Mouse (Mus musculus): ENCODE measurements around the gene Fam129a. TPM values are rescaled to one million over a fixed set of nuclear protein-coding genes. Genes with fewer than 3 reads are reported as not detected.

Gene Fam129a
- polyA plus RNA-seq, 1 experiment from 2014 or later: 2.8 TPM

DNA sequence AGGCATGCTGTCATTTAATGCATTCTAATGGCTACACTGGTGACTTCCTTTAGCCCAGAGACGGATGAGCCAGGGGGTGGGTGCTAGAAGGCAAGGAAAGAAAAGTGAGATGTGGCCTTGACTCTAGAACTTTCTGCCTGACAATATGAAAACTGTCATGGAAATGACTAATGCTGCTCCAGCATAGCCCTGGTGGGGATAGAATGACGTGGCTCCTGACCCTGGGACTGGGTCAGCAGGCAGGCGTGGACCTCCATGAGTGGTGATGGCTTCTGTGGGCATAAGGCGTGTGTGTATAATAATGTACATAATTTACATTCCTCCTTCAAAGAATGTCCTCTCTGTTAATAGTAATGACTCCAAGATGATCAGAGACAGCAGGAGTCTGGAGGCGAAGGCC, 104.7 kb downstream of the Fam129a start:
- H3K4me1 ChIP-seq (replicated peaks): peaks cover 11% of the 10 kb centered on the region
- no peaks in the 10 kb centered on the region for H3K9me3 ChIP-seq
- H3K4me3 ChIP-seq (replicated peaks): no peak overlapping the region
- H3K27ac ChIP-seq: no peak overlapping the region
- 51% methylated on average over 5 of the region's 5 CpGs for WGBS
- no peaks in the 10 kb centered on the region for H3K36me3 ChIP-seq
- no peak for ATAC-seq (ENCODE audit: insufficient number of reproducible peaks, insufficient read depth, low FRiP score, low TSS enrichment, low read depth)
- H3K4me2 ChIP-seq: no peak overlapping the region
- no peaks in the 10 kb centered on the region for H3K27me3 ChIP-seq
- H3K9ac ChIP-seq (replicated peaks): no peak overlapping the region

GRCm38 (mm10) chr1:151677185-151677809, 106.3 kb downstream of the Fam129a start:
- no peak for ATAC-seq (ENCODE audit: insufficient number of reproducible peaks, insufficient read depth, low FRiP score, low TSS enrichment, low read depth)
- no peak overlapping the region for H3K27ac ChIP-seq
- H3K4me1 ChIP-seq (replicated peaks): peaks cover 11% of the 10 kb centered on the region
- H3K4me3 ChIP-seq (replicated peaks): no peak overlapping the region
- H3K4me2 ChIP-seq: no peak overlapping the region
- no peaks in the 10 kb centered on the region for H3K36me3 ChIP-seq
- WGBS: 17% methylated on average over 3 of the region's 4 CpGs
- H3K9ac ChIP-seq (replicated peaks): no peak overlapping the region
- H3K9me3 ChIP-seq: no peaks in the 10 kb centered on the region
- H3K27me3 ChIP-seq: no peaks in the 10 kb centered on the region

DNA sequence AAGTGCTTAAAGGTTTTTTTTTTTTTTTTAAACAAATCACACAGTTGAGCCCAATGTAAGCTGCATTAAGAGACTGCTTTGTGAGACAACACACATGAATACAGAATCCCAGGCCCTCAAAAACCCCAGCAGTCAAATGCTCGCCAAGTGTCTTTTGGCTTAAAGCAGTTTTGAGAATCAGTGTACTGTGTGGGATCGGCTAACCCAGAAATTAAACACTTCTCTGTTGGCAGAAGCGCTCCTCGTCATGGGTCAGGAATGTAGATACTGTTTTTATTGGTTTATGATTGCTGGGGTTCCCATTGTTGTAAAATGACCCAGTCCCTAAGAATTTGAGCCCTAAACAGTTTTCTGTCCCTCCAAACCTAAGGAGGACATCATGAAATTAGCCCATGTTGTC, 107.0 kb downstream of the Fam129a start:
- no peak overlapping the region for H3K4me3 ChIP-seq (replicated peaks)
- no peak for ATAC-seq (ENCODE audit: insufficient number of reproducible peaks, insufficient read depth, low FRiP score, low TSS enrichment, low read depth)
- no peak overlapping the region for H3K4me2 ChIP-seq
- H3K36me3 ChIP-seq: no peaks in the 10 kb centered on the region
- H3K9ac ChIP-seq (replicated peaks): no peak overlapping the region
- no peak overlapping the region for H3K27ac ChIP-seq
- WGBS: 76% methylated on average over 4 of the region's 4 CpGs
- no peaks in the 10 kb centered on the region for H3K27me3 ChIP-seq
- H3K4me1 ChIP-seq (replicated peaks): peaks cover 11% of the 10 kb centered on the region
- no peaks in the 10 kb centered on the region for H3K9me3 ChIP-seq

- Histone ChIP-seq H3K4me2 (no peak overlapping the region), H3K36me3 (no peaks in the 10 kb centered on the region), H3K4me3 (replicated peaks) (no peak overlapping the region), H3K27me3 (no peaks in the 10 kb centered on the region), H3K9me3 (no peaks in the 10 kb centered on the region), H3K4me1 (replicated peaks) (peaks cover 16% of the 10 kb centered on the region), H3K9ac (replicated peaks) (no peak overlapping the region), H3K27ac (no peak overlapping the region)
- no peak for ATAC-seq (ENCODE audit: insufficient number of reproducible peaks, insufficient read depth, low FRiP score, low TSS enrichment, low read depth)
- WGBS: 91% methylated on average over 7 of the region's 7 CpGs
These were observed 108.2 kb downstream of the Fam129a start for GRCm38 (mm10) chr1:151679153-151679552.

DNA sequence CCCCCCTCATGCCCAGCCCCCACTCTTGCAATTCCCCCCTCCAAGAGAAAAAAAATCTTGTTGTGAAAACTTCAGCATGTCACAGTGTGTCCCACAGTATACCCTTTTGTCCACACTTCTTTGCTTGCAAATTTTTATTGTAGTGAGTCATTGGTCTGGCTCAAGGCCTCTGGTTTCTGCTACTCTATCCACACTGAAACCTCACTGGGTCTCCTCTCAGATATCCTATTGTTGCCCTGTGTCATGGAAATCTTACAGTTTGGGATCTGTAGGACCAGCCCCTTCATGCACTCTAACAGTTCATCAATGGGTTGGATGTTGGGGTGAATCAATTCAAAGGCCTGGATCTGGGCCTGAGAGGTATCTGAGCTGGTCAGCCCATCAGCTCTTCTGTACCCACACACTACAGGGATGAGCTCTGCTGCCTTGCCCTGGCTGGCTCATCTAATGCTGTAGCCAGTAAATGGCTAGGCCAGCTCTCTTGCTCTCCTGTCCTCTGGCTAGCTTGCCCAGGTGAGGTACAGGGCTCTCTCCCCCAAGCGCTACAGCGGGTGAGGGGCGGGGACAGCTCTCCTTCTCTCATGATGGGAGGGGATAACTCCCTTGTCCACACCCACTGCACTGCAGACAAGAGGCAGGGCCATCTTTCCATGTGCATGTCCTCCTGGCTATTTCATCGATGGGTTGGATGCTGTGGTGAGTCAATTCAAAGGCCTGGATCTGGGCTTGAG, 109.1 kb downstream of the Fam129a start:
- WGBS: 87% methylated on average over 4 of the region's 4 CpGs
- H3K4me1 ChIP-seq (replicated peaks): peaks cover 25% of the 10 kb centered on the region
- no peaks in the 10 kb centered on the region for H3K36me3 ChIP-seq
- no peak overlapping the region for H3K27ac ChIP-seq
- no peaks in the 10 kb centered on the region for H3K9me3 ChIP-seq
- no peak; the same call in 1 of the 2 replicates for ATAC-seq (ENCODE audit: insufficient number of reproducible peaks, insufficient read depth, low FRiP score, low TSS enrichment, low read depth)
- H3K4me2 ChIP-seq: no peak overlapping the region
- no peak overlapping the region for H3K4me3 ChIP-seq (replicated peaks)
- H3K27me3 ChIP-seq: no peaks in the 10 kb centered on the region
- H3K9ac ChIP-seq (replicated peaks): no peak overlapping the region

DNA sequence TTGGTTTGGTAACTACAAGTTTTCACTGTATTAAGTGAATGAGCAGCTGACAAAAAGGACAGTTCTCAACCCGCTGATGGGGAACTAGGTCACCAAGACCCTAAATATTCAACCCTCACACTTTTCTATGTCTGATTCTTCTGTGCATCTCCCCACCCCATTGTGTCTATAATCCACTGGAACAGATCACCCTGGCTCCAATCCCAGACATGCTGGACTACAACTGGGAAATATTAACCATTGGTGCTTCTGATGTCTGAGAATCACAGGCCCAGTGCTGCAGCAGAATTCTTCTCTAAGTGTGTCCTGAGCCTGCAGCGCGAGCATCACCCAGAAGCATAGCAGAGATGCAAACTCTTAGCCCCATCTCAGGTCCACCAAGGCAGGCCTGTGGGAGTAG, 110.0 kb downstream of the Fam129a start:
- Histone ChIP-seq H3K27me3 (no peaks in the 10 kb centered on the region), H3K4me3 (replicated peaks) (no peak overlapping the region), H3K27ac (no peak overlapping the region), H3K9me3 (no peaks in the 10 kb centered on the region), H3K9ac (replicated peaks) (no peak overlapping the region), H3K36me3 (no peaks in the 10 kb centered on the region), H3K4me2 (no peak overlapping the region), H3K4me1 (replicated peaks) (peaks cover 29% of the 10 kb centered on the region)
- no peak for ATAC-seq (ENCODE audit: insufficient number of reproducible peaks, insufficient read depth, low FRiP score, low TSS enrichment, low read depth)
- 95% methylated on average over 3 of the region's 3 CpGs for WGBS

DNA sequence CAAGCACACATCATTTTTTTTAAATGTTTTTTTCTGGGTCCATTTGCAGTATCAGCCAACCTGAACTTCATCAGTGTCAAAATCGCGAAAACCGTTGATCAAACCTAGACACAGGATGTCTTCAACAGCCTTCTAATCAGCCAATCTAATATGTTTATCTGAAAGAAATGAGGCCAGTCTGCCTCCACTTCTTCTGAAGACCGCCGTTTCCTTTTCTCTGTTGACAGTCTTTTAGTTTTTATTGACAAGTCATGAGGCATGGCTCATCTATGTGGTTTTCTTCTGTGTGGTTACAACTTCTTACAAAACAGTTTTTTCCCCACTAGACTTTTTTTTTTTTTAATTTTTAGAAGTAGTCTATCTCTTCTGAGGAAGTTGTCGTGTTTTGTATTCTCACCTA, 111.9 kb downstream of the Fam129a start:
- Histone ChIP-seq H3K4me1 (replicated peaks) (peaks cover 34% of the 10 kb centered on the region), H3K4me2 (no peak overlapping the region), H3K36me3 (no peaks in the 10 kb centered on the region), H3K27me3 (no peaks in the 10 kb centered on the region), H3K4me3 (replicated peaks) (no peak overlapping the region), H3K9me3 (no peaks in the 10 kb centered on the region), H3K27ac (no peak overlapping the region), H3K9ac (replicated peaks) (no peak overlapping the region)
- no peak for ATAC-seq (ENCODE audit: insufficient number of reproducible peaks, insufficient read depth, low FRiP score, low TSS enrichment, low read depth)
- 94% methylated on average over 6 of the region's 6 CpGs for WGBS

- ATAC-seq (ENCODE audit: insufficient number of reproducible peaks, insufficient read depth, low FRiP score, low TSS enrichment, low read depth): peak; percentile 65; the same call in 1 of the 2 replicates
- 30% methylated on average over 7 of the region's 7 CpGs for WGBS
- Histone ChIP-seq H3K9me3 (no peaks in the 10 kb centered on the region), H3K4me2 (no peak overlapping the region), H3K36me3 (no peaks in the 10 kb centered on the region), H3K4me1 (replicated peaks) (peaks cover 34% of the 10 kb centered on the region), H3K27me3 (no peaks in the 10 kb centered on the region), H3K4me3 (replicated peaks) (no peak overlapping the region), H3K27ac (peak overlapping the region; percentile 72), H3K9ac (replicated peaks) (no peak overlapping the region)
These were observed 113.5 kb downstream of the Fam129a start for GRCm38 (mm10) chr1:151684451-151684892.

GRCm38 (mm10) chr1:151684978-151685377, 114.0 kb downstream of the Fam129a start:
- H3K4me1 ChIP-seq (replicated peaks): peaks cover 34% of the 10 kb centered on the region
- no peak overlapping the region for H3K4me2 ChIP-seq
- no peak for ATAC-seq (ENCODE audit: insufficient number of reproducible peaks, insufficient read depth, low FRiP score, low TSS enrichment, low read depth)
- H3K27me3 ChIP-seq: no peaks in the 10 kb centered on the region
- no peak overlapping the region for H3K9ac ChIP-seq (replicated peaks)
- WGBS: 64% methylated on average over 5 of the region's 5 CpGs
- H3K36me3 ChIP-seq: no peaks in the 10 kb centered on the region
- no peak overlapping the region for H3K4me3 ChIP-seq (replicated peaks)
- H3K9me3 ChIP-seq: no peaks in the 10 kb centered on the region
- peak overlapping the region; percentile 72 for H3K27ac ChIP-seq

- peak overlapping the region; percentile 30 for H3K4me2 ChIP-seq
These were observed 114.8 kb downstream of the Fam129a start for GRCm38 (mm10) chr1:151685666-151686309.

DNA sequence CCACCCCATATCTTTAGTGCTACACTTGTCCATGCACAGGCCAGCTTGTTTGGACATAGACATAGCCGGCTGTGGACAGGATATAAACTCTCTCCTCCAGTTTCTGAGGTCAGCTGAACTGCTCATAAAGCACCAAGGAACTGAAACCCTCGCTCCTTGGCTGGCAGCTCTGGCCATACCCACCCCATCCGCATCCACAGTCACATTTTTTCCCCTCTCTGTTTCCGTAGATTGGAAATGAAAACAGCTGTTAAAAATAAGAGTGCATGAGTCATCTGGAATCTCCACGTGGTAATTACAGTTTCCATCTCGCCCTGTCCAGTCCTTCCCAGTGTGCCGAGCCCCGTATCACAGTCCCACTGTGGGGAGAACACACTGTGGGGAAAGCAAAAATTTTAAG, 115.7 kb downstream of the Fam129a start:
- Histone ChIP-seq H3K27me3 (no peaks in the 10 kb centered on the region), H3K4me2 (no peak overlapping the region), H3K9ac (replicated peaks) (no peak overlapping the region), H3K36me3 (no peaks in the 10 kb centered on the region), H3K27ac (peak overlapping the region; percentile 43; the same call in 1 of the 2 replicates), H3K9me3 (no peaks in the 10 kb centered on the region), H3K4me3 (replicated peaks) (no peak overlapping the region), H3K4me1 (replicated peaks) (peaks cover 34% of the 10 kb centered on the region)
- WGBS: 13% methylated on average over 8 of the region's 8 CpGs
- ATAC-seq (ENCODE audit: insufficient number of reproducible peaks, insufficient read depth, low FRiP score, low TSS enrichment, low read depth): no peak

More at GRCm38 (mm10) chr1:151685666-151686309, 114.8 kb downstream of the Fam129a start:
- no peak overlapping the region for H3K4me3 ChIP-seq (replicated peaks)
- no peak overlapping the region for H3K9ac ChIP-seq (replicated peaks)
- H3K4me1 ChIP-seq (replicated peaks): peaks cover 34% of the 10 kb centered on the region
- H3K36me3 ChIP-seq: no peaks in the 10 kb centered on the region
- no peaks in the 10 kb centered on the region for H3K27me3 ChIP-seq
- 12% methylated on average over 12 of the region's 12 CpGs for WGBS
- H3K27ac ChIP-seq: peak overlapping the region; percentile 57
- ATAC-seq (ENCODE audit: insufficient number of reproducible peaks, insufficient read depth, low FRiP score, low TSS enrichment, low read depth): no peak
- H3K9me3 ChIP-seq: no peaks in the 10 kb centered on the region
